Mouse (Mus musculus): ENCODE results near the gene Naa38. TPM values are rescaled to one million over a fixed set of nuclear protein-coding genes. Genes with fewer than 3 reads are reported as not detected.

Naa38 gene
- polyA plus RNA-seq, 1 experiment from 2014 or later: 150 TPM

- Histone ChIP-seq H3K9ac (no peak overlapping the region), H3K27me3 (replicated peaks) (no peaks in the 10 kb centered on the region; the same call in 1 of the 2 replicates), H3K4me3 (no peak overlapping the region), H3K27ac (ENCODE audit: poor library complexity, severe bottlenecking) (no peak overlapping the region), H3K36me3 (peaks cover 88% of the 10 kb centered on the region), H3K4me2 (no peak overlapping the region), H3K4me1 (replicated peaks) (peaks cover 33% of the 10 kb centered on the region), H3K9me3 (replicated peaks) (no peaks in the 10 kb centered on the region)
- 91% methylated on average over 38 of the region's 38 CpGs for WGBS
- ATAC-seq (ENCODE audit: insufficient number of reproducible peaks, low FRiP score): no peak
Observed at GRCm38 (mm10) chr11:69403691-69404594, 8.7 kb downstream of the Naa38 start.

GRCm38 (mm10) chr11:69404595-69405396 is 9.5 kb downstream of the Naa38 start:
- Histone ChIP-seq H3K9me3 (replicated peaks) (no peaks in the 10 kb centered on the region), H3K4me2 (no peak overlapping the region), H3K4me1 (replicated peaks) (peaks cover 30% of the 10 kb centered on the region), H3K9ac (no peak overlapping the region), H3K4me3 (no peak overlapping the region), H3K27ac (ENCODE audit: poor library complexity, severe bottlenecking) (no peak overlapping the region), H3K36me3 (peaks cover 82% of the 10 kb centered on the region), H3K27me3 (replicated peaks) (no peaks in the 10 kb centered on the region; the same call in 1 of the 2 replicates)
- 93% methylated on average over 23 of the region's 24 CpGs for WGBS
- ATAC-seq (ENCODE audit: insufficient number of reproducible peaks, low FRiP score): no peak

GRCm38 (mm10) chr11:69405397-69406200 is 10.3 kb downstream of the Naa38 start:
- WGBS: 91% methylated on average over 24 of the region's 24 CpGs
- Histone ChIP-seq H3K27ac (ENCODE audit: poor library complexity, severe bottlenecking) (no peak overlapping the region), H3K9me3 (replicated peaks) (no peaks in the 10 kb centered on the region), H3K9ac (no peak overlapping the region), H3K36me3 (peaks cover 74% of the 10 kb centered on the region), H3K27me3 (replicated peaks) (no peaks in the 10 kb centered on the region; the same call in 1 of the 2 replicates), H3K4me2 (no peak overlapping the region), H3K4me3 (no peak overlapping the region), H3K4me1 (replicated peaks) (peaks cover 21% of the 10 kb centered on the region)
- no peak for ATAC-seq (ENCODE audit: insufficient number of reproducible peaks, low FRiP score)

GRCm38 (mm10) chr11:69406282-69406681 is 11.0 kb downstream of the Naa38 start:
- no peak overlapping the region for H3K4me2 ChIP-seq
- WGBS: 92% methylated on average over 19 of the region's 19 CpGs
- no peaks in the 10 kb centered on the region for H3K9me3 ChIP-seq (replicated peaks)
- no peak for ATAC-seq (ENCODE audit: insufficient number of reproducible peaks, low FRiP score)
- no peak overlapping the region for H3K9ac ChIP-seq
- H3K4me1 ChIP-seq (replicated peaks): peaks cover 15% of the 10 kb centered on the region
- H3K36me3 ChIP-seq: peaks cover 68% of the 10 kb centered on the region
- H3K27ac ChIP-seq (ENCODE audit: poor library complexity, severe bottlenecking): no peak overlapping the region
- no peaks in the 10 kb centered on the region for H3K27me3 ChIP-seq (replicated peaks)
- H3K4me3 ChIP-seq: no peak overlapping the region

- Histone ChIP-seq H3K4me3 (no peak overlapping the region), H3K4me1 (replicated peaks) (peaks cover 20% of the 10 kb centered on the region), H3K36me3 (peaks cover 59% of the 10 kb centered on the region), H3K27me3 (replicated peaks) (no peaks in the 10 kb centered on the region), H3K9me3 (replicated peaks) (no peaks in the 10 kb centered on the region), H3K9ac (peak overlapping the region; percentile 97; the same call in 1 of the 2 replicates), H3K4me2 (0 out of 2 replicates have a peak overlapping the region, but pooled peaks have one; percentile 3), H3K27ac (ENCODE audit: poor library complexity, severe bottlenecking) (no peak overlapping the region)
- WGBS: 85% methylated on average over 16 of the region's 16 CpGs
- ATAC-seq (ENCODE audit: insufficient number of reproducible peaks, low FRiP score): no peak
Observed at GRCm38 (mm10) chr11:69406867-69407723, 11.8 kb downstream of the Naa38 start.

- WGBS: 79% methylated on average over 4 of the region's 4 CpGs
- H3K36me3 ChIP-seq: peaks cover 59% of the 10 kb centered on the region
Observed at GRCm38 (mm10) chr11:69407724-69408004, 12.4 kb downstream of the Naa38 start.

GRCm38 (mm10) chr11:69408541-69409377 is 13.5 kb downstream of the Naa38 start:
- H3K36me3 ChIP-seq: peaks cover 56% of the 10 kb centered on the region
- 1% methylated on average over 33 of the region's 33 CpGs for WGBS
- peak overlapping the region; percentile 84 for H3K4me3 ChIP-seq
- H3K9me3 ChIP-seq (replicated peaks): no peaks in the 10 kb centered on the region
- ATAC-seq (ENCODE audit: insufficient number of reproducible peaks, low FRiP score): peak; percentile 79
- H3K27ac ChIP-seq (ENCODE audit: poor library complexity, severe bottlenecking): peak overlapping the region; percentile 99
- peak overlapping the region; percentile 97 for H3K9ac ChIP-seq
- peaks cover 36% of the 10 kb centered on the region for H3K4me1 ChIP-seq (replicated peaks)
- H3K4me2 ChIP-seq: peak overlapping the region; percentile 88
- H3K27me3 ChIP-seq (replicated peaks): no peaks in the 10 kb centered on the region

More at GRCm38 (mm10) chr11:69407724-69408004, 12.4 kb downstream of the Naa38 start:
- H3K4me2 ChIP-seq: peak overlapping the region; percentile 88; the same call in 1 of the 2 replicates
- H3K27ac ChIP-seq (ENCODE audit: poor library complexity, severe bottlenecking): no peak overlapping the region
- H3K27me3 ChIP-seq (replicated peaks): no peaks in the 10 kb centered on the region
- 0 out of 2 replicates have a peak overlapping the region, but pooled peaks have one; percentile 84 for H3K4me3 ChIP-seq
- ATAC-seq (ENCODE audit: insufficient number of reproducible peaks, low FRiP score): no peak
- peak overlapping the region; percentile 97 for H3K9ac ChIP-seq
- no peaks in the 10 kb centered on the region for H3K9me3 ChIP-seq (replicated peaks)
- H3K4me1 ChIP-seq (replicated peaks): peaks cover 25% of the 10 kb centered on the region

GRCm38 (mm10) chr11:69409378-69410044 is 14.2 kb downstream of the Naa38 start:
- H3K27ac ChIP-seq (ENCODE audit: poor library complexity, severe bottlenecking): peak overlapping the region; percentile 99
- H3K4me2 ChIP-seq: peak overlapping the region; percentile 88
- H3K9ac ChIP-seq: peak overlapping the region; percentile 97
- ATAC-seq (ENCODE audit: insufficient number of reproducible peaks, low FRiP score): peak; percentile 65
- under 1% methylated on average over 44 of the region's 46 CpGs for WGBS
- no peaks in the 10 kb centered on the region for H3K9me3 ChIP-seq (replicated peaks)
- peaks cover 49% of the 10 kb centered on the region for H3K36me3 ChIP-seq
- H3K27me3 ChIP-seq (replicated peaks): no peaks in the 10 kb centered on the region
- peaks cover 44% of the 10 kb centered on the region for H3K4me1 ChIP-seq (replicated peaks)
- H3K4me3 ChIP-seq: peak overlapping the region; percentile 84

GRCm38 (mm10) chr11:69410045-69410309 is 14.7 kb downstream of the Naa38 start:
- peaks cover 44% of the 10 kb centered on the region for H3K36me3 ChIP-seq

More at GRCm38 (mm10) chr11:69410045-69410309, 14.7 kb downstream of the Naa38 start:
- Histone ChIP-seq H3K9ac (peak overlapping the region; percentile 97), H3K4me2 (peak overlapping the region; percentile 88), H3K4me3 (peak overlapping the region; percentile 84), H3K4me1 (replicated peaks) (peaks cover 48% of the 10 kb centered on the region), H3K9me3 (replicated peaks) (no peaks in the 10 kb centered on the region), H3K27ac (ENCODE audit: poor library complexity, severe bottlenecking) (peak overlapping the region; percentile 99), H3K27me3 (replicated peaks) (no peaks in the 10 kb centered on the region)
- no peak for ATAC-seq (ENCODE audit: insufficient number of reproducible peaks, low FRiP score)
- WGBS: under 1% methylated on average over 18 of the region's 18 CpGs

All from heart, embryonic 12.5 days (tissue).